Mouse (Mus musculus): ENCODE data around the gene Rgs5.

Gene Rgs5

GRCm38 (mm10) chr1:169726319-169726718 lies 71.0 kb downstream of the Rgs5 start:
- DNase-seq (ENCODE audit: low spot score in 2 of 2): no peak

GRCm38 (mm10) chr1:169730599-169731100 lies 75.3 kb downstream of the Rgs5 start:
- DNase-seq (ENCODE audit: low spot score in 2 of 2): no peak

GRCm38 (mm10) chr1:169736139-169736538 lies 80.8 kb downstream of the Rgs5 start:
- no peak for DNase-seq (ENCODE audit: low spot score in 2 of 2)

- no peak for DNase-seq (ENCODE audit: low spot score in 2 of 2)
These were observed 81.9 kb downstream of the Rgs5 start for GRCm38 (mm10) chr1:169737231-169737630.

GRCm38 (mm10) chr1:169741147-169741546 lies 85.8 kb downstream of the Rgs5 start:
- DNase-seq (ENCODE audit: low spot score in 2 of 2): no peak

All from cerebellum, postnatal 4 days (tissue).